Mouse (Mus musculus): ENCODE data around the gene Fkbp9. TPM values are rescaled to one million over a fixed set of nuclear protein-coding genes. Genes with fewer than 3 reads are reported as not detected.

Gene Fkbp9
- polyA plus RNA-seq, 1 experiment from 2014 or later = 135 TPM

DNA sequence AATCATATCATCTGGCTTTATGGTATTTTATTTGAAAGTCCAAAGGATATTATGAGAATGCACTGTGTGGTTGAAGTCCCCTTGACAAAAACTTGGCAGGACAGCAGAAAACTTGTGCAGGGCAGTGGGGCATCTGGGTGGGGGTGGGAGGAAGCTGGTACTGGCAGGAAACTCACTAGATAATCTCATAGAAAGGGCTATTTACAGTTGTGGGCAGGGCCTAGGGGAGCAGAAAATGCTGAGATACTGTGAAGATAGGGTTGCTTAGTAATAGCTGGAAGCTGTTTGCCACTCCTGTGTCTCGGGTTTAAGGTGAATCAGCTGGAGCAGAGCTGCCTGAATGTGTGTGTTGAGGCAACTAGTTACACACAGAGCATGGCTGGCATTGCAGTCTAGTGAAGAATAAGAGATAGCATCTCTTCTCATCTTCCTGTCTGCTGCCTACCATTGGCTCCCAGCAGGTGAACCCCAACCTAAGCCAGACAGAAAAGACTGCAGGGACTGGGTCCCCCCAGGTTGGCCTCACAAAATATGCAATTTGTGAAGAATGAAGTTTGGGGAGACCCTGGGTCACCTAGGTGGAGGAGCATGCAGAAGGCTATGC is 47.6 kb downstream of the Fkbp9 start:
- Histone ChIP-seq H3K4me1 (no peaks in the 10 kb centered on the region), H3K9me3 (no peaks in the 10 kb centered on the region), H3K27ac (no peak overlapping the region), H3K4me2 (replicated peaks) (no peak overlapping the region), H3K9ac (no peak overlapping the region), H3K4me3 (no peak overlapping the region), H3K27me3 (no peaks in the 10 kb centered on the region), H3K36me3 (peaks cover 55% of the 10 kb centered on the region)
- ATAC-seq (ENCODE audit: insufficient number of reproducible peaks, insufficient read depth, low FRiP score, low TSS enrichment) = no peak
- WGBS = 71% methylated on average over 1 of the region's 1 CpGs

- 90% methylated on average over 6 of the region's 6 CpGs for WGBS
- ATAC-seq (ENCODE audit: insufficient number of reproducible peaks, insufficient read depth, low FRiP score, low TSS enrichment) = no peak
- no peaks in the 10 kb centered on the region for H3K4me1 ChIP-seq
- peaks cover 36% of the 10 kb centered on the region for H3K36me3 ChIP-seq
- no peak overlapping the region for H3K4me3 ChIP-seq
- H3K9me3 ChIP-seq = no peaks in the 10 kb centered on the region
- H3K27ac ChIP-seq = no peak overlapping the region
- no peak overlapping the region for H3K9ac ChIP-seq
- no peaks in the 10 kb centered on the region for H3K27me3 ChIP-seq
- H3K4me2 ChIP-seq (replicated peaks) = no peak overlapping the region
Measured at GRCm38 (mm10) chr6:56888561-56888960, 56.7 kb downstream of the Fkbp9 start.

DNA sequence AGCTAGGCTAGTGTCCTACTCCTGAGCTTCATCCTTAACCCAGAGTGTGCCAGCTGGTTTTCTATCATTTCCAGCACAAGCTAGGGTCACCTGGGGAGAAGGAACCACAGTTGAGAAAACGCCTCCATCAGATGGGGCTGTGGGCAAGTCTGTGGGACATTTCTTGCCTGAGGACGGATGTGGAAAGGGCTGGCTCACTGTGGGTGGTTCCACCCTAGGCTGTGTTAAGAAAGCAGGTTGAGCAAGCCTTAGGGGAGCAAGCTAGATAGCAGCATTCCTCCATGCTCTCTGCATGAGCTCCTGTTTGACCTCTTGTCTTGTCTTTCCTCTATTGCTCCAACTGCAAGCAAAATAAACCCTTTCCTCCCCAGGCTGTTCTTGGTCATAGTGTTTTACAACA is 58.9 kb downstream of the Fkbp9 start:
- peaks cover 29% of the 10 kb centered on the region for H3K36me3 ChIP-seq
- no peaks in the 10 kb centered on the region for H3K4me1 ChIP-seq
- no peaks in the 10 kb centered on the region for H3K27me3 ChIP-seq
- H3K9me3 ChIP-seq = no peaks in the 10 kb centered on the region
- no peak overlapping the region for H3K9ac ChIP-seq
- ATAC-seq (ENCODE audit: insufficient number of reproducible peaks, insufficient read depth, low FRiP score, low TSS enrichment) = no peak
- H3K27ac ChIP-seq = no peak overlapping the region
- H3K4me2 ChIP-seq (replicated peaks) = no peak overlapping the region
- no peak overlapping the region for H3K4me3 ChIP-seq
- WGBS = 85% methylated on average over 2 of the region's 2 CpGs

DNA sequence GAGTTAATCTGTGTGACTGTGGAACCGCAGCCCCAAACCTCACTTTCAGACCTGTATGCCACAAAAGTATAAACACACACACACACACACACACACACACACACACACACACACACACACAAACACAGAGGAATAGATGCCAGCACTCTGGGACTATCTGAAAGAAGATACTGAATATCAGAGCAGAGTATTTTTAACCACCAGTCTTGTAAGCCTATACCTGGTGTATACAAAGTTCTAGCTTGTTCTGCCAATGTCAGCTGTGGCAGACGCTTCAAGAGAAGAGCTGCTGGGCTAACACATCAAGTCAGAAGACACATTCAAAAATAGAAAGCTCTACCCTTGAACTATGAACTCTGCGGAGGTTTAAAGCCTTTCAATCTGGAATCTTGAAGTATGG is 67.7 kb downstream of the Fkbp9 start:
- no peaks in the 10 kb centered on the region for H3K36me3 ChIP-seq
- no peak overlapping the region for H3K4me2 ChIP-seq (replicated peaks)
- no peak for ATAC-seq (ENCODE audit: insufficient number of reproducible peaks, insufficient read depth, low FRiP score, low TSS enrichment)
- H3K4me3 ChIP-seq = no peak overlapping the region
- H3K4me1 ChIP-seq = peaks cover 9% of the 10 kb centered on the region; the same call in 1 of the 2 replicates
- 81% methylated on average over 3 of the region's 3 CpGs for WGBS
- no peaks in the 10 kb centered on the region for H3K9me3 ChIP-seq
- H3K27ac ChIP-seq = no peak overlapping the region
- no peak overlapping the region for H3K9ac ChIP-seq
- no peaks in the 10 kb centered on the region for H3K27me3 ChIP-seq

GRCm38 (mm10) chr6:56901336-56901735 is 69.5 kb downstream of the Fkbp9 start:
- H3K9me3 ChIP-seq = no peaks in the 10 kb centered on the region
- WGBS = 72% methylated on average over 3 of the region's 3 CpGs
- H3K27me3 ChIP-seq = no peaks in the 10 kb centered on the region
- peaks cover 9% of the 10 kb centered on the region; the same call in 1 of the 2 replicates for H3K4me1 ChIP-seq
- no peaks in the 10 kb centered on the region for H3K36me3 ChIP-seq
- H3K27ac ChIP-seq = no peak overlapping the region
- H3K9ac ChIP-seq = no peak overlapping the region
- H3K4me2 ChIP-seq (replicated peaks) = no peak overlapping the region
- H3K4me3 ChIP-seq = no peak overlapping the region
- no peak for ATAC-seq (ENCODE audit: insufficient number of reproducible peaks, insufficient read depth, low FRiP score, low TSS enrichment)

DNA sequence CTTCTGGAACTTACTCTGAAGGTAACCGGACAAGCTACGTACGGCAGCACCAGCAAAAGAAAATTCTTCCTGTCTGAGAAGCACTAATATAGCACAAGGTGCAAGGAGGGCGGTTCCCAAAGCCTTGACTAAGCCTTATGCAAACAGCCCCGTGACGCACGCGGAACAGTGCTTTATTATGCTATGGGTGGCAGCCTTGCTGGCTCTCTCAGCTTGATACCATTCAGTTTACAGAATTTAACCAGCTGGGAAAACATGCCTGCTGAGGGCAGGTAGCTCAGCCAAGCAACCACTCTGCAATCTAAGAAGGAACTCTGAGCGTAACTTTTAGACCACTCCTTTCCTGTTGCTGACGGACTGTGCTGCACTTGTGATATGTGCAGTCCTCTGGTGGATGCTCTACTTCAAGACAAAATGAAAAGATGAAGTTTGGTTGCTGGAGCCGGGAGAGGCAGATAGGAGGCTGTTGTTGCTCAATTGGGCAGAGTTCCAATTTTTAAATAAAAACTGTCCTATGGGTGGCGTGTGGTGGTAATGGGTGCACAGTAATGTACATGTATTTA is 70.0 kb downstream of the Fkbp9 start:
- no peak overlapping the region for H3K4me3 ChIP-seq
- WGBS = 34% methylated on average over 12 of the region's 12 CpGs
- H3K27me3 ChIP-seq = no peaks in the 10 kb centered on the region
- no peaks in the 10 kb centered on the region for H3K9me3 ChIP-seq
- ATAC-seq (ENCODE audit: insufficient number of reproducible peaks, insufficient read depth, low FRiP score, low TSS enrichment) = 0 out of 2 replicates have a peak, but pooled peaks have one; percentile 30
- no peak overlapping the region for H3K9ac ChIP-seq
- H3K4me2 ChIP-seq (replicated peaks) = no peak overlapping the region
- no peak overlapping the region for H3K27ac ChIP-seq
- H3K36me3 ChIP-seq = no peaks in the 10 kb centered on the region
- H3K4me1 ChIP-seq = peaks cover 9% of the 10 kb centered on the region; the same call in 1 of the 2 replicates

- WGBS = 82% methylated on average over 7 of the region's 7 CpGs
- no peaks in the 10 kb centered on the region for H3K36me3 ChIP-seq
- H3K9ac ChIP-seq = no peak overlapping the region
- H3K4me2 ChIP-seq (replicated peaks) = no peak overlapping the region
- no peak overlapping the region for H3K4me3 ChIP-seq
- no peak overlapping the region for H3K27ac ChIP-seq
- H3K27me3 ChIP-seq = no peaks in the 10 kb centered on the region
- H3K9me3 ChIP-seq = no peaks in the 10 kb centered on the region
- ATAC-seq (ENCODE audit: insufficient number of reproducible peaks, insufficient read depth, low FRiP score, low TSS enrichment) = 0 out of 2 replicates have a peak, but pooled peaks have one; percentile 25
- H3K4me1 ChIP-seq = peaks cover 9% of the 10 kb centered on the region; the same call in 1 of the 2 replicates
Measured at GRCm38 (mm10) chr6:56902606-56903520, 71.0 kb downstream of the Fkbp9 start.

DNA sequence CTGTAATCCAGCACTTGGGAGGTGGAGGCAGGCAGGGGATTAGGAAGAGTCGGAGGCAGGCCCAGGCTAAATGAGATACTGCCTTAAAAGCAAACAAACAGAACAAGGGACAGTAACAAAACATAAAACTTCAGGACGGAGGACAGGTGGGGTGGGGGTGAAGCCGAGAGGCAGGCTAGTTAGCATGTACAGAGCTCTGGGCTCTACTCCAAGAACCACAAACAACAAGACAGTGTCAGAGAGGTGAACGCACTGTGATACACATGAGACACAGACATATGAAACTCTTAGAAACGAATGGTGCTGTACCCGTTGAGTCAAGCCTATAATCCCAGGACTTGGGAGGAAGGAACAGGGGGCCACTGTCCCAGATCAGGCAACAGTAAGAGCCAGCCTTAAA is 72.0 kb downstream of the Fkbp9 start:
- H3K4me1 ChIP-seq = peaks cover 9% of the 10 kb centered on the region; the same call in 1 of the 2 replicates
- H3K36me3 ChIP-seq = no peaks in the 10 kb centered on the region
- 40% methylated on average over 6 of the region's 6 CpGs for WGBS
- no peak overlapping the region for H3K4me2 ChIP-seq (replicated peaks)
- H3K9ac ChIP-seq = no peak overlapping the region
- H3K9me3 ChIP-seq = no peaks in the 10 kb centered on the region
- H3K27me3 ChIP-seq = no peaks in the 10 kb centered on the region
- H3K27ac ChIP-seq = no peak overlapping the region
- no peak overlapping the region for H3K4me3 ChIP-seq
- ATAC-seq (ENCODE audit: insufficient number of reproducible peaks, insufficient read depth, low FRiP score, low TSS enrichment) = no peak

DNA sequence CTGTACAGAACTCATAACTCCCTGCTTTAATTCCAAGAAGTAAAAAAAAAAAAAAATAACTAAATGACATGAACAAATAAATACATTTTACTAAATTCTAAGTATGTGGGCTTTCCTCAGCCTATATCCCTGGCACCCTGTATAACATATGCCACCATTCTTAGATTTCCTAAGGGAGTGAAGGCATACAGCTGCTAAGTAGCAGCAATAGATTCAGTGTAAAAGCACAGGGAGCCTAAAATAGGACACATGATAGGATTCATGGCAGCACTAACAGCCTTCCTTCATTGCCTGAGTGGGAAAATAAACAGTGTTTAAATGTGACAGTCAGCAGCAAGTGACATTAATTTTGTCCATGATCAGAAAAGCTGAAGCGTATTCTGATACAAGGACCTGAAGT is 72.5 kb downstream of the Fkbp9 start:
- Histone ChIP-seq H3K9ac (no peak overlapping the region), H3K27me3 (no peaks in the 10 kb centered on the region), H3K4me1 (peaks cover 9% of the 10 kb centered on the region; the same call in 1 of the 2 replicates), H3K36me3 (no peaks in the 10 kb centered on the region), H3K4me2 (replicated peaks) (no peak overlapping the region), H3K4me3 (no peak overlapping the region), H3K9me3 (no peaks in the 10 kb centered on the region), H3K27ac (no peak overlapping the region)
- no peak for ATAC-seq (ENCODE audit: insufficient number of reproducible peaks, insufficient read depth, low FRiP score, low TSS enrichment)
- 87% methylated on average over 1 of the region's 1 CpGs for WGBS

DNA sequence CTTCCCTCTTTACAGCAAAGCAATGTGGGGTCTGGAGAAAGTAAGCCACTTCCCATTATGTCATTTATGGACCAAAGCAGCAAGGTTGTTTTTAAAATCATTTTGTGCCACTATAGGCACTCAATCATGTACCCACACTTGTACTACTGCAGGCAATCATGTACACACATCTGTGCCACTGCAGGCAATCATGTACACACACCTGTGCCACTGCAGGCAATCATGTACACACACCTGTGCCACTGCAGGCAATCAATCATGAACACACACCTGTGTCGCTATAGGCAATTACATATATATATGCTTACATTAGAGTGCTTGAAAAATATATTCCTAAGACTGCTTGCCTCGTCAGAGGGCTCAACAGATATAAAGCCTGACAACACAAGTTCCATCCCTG is 73.1 kb downstream of the Fkbp9 start:
- H3K4me1 ChIP-seq = peaks cover 9% of the 10 kb centered on the region; the same call in 1 of the 2 replicates
- H3K4me3 ChIP-seq = no peak overlapping the region
- no peaks in the 10 kb centered on the region for H3K36me3 ChIP-seq
- no peak overlapping the region for H3K27ac ChIP-seq
- H3K9me3 ChIP-seq = no peaks in the 10 kb centered on the region
- 79% methylated on average over 2 of the region's 2 CpGs for WGBS
- no peak overlapping the region for H3K9ac ChIP-seq
- no peak overlapping the region for H3K4me2 ChIP-seq (replicated peaks)
- no peak for ATAC-seq (ENCODE audit: insufficient number of reproducible peaks, insufficient read depth, low FRiP score, low TSS enrichment)
- H3K27me3 ChIP-seq = no peaks in the 10 kb centered on the region

DNA sequence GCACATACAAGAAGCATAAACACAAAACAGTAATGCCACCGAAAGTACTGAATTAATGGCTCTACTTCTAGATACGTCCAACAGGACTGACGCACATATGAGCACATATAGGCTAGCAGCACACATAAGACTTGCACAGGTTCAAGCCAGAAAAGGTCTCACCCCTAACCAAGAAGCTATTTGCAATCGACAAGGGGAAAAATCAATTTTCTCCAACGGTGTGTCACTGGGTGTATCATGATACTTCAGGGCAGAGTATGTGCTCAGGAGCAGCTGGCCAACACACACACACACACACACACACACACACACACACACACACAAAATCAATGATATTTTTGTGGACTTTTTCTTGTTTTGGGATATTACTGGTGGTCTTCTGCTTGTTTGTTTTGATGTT is 73.6 kb downstream of the Fkbp9 start:
- H3K4me3 ChIP-seq = no peak overlapping the region
- peaks cover 9% of the 10 kb centered on the region; the same call in 1 of the 2 replicates for H3K4me1 ChIP-seq
- no peaks in the 10 kb centered on the region for H3K9me3 ChIP-seq
- no peaks in the 10 kb centered on the region for H3K27me3 ChIP-seq
- no peak overlapping the region for H3K4me2 ChIP-seq (replicated peaks)
- 84% methylated on average over 5 of the region's 5 CpGs for WGBS
- no peak for ATAC-seq (ENCODE audit: insufficient number of reproducible peaks, insufficient read depth, low FRiP score, low TSS enrichment)
- no peaks in the 10 kb centered on the region for H3K36me3 ChIP-seq
- H3K9ac ChIP-seq = no peak overlapping the region
- H3K27ac ChIP-seq = no peak overlapping the region

All from embryonic facial prominence, embryonic 12.5 days (tissue).